Mouse (Mus musculus) kidney, embryonic 15.5 days (tissue): ENCODE measurements around the gene Il22. TPM values are rescaled to one million over a fixed set of nuclear protein-coding genes. Genes with fewer than 3 reads are reported as not detected.
"Not testable (repeated sequence)": the region's sequence is repeated elsewhere in the genome, so short reads cannot be mapped to it uniquely, and the experiment has no call there.

Source experiments
- ATAC-seq: fragments of 200-750 bp; cut with Nextera tagmentation; replicated peaks from 2 replicates; pipeline ENCODE4 v1.8.0; 2017; ENCODE audit warnings: moderate TSS enrichment; ENCODE audit not compliant: low FRiP score
- H3K27ac ChIP-seq: fragments of 300-500 bp; sonication (generic); 2 replicates; pipeline ENCODE4 v1.5.1; 2015; ENCODE audit warnings: mild to moderate bottlenecking, inconsistent platforms
- H3K27me3 ChIP-seq: fragments of 300-500 bp; sonication (generic); 2 replicates; pipeline ENCODE4 v1.6.1; 2015; ENCODE audit warnings: inconsistent platforms
- H3K36me3 ChIP-seq: fragments of 300-500 bp; sonication (generic); 2 replicates; pipeline ENCODE4 v1.6.1; 2015; ENCODE audit warnings: inconsistent platforms
- H3K4me1 ChIP-seq: fragments of 300-500 bp; sonication (generic); 2 replicates; pipeline ENCODE4 v1.6.1; 2015; ENCODE audit warnings: inconsistent platforms
- H3K4me2 ChIP-seq: fragments of 300-500 bp; sonication (generic); 2 replicates; pipeline ENCODE4 v1.6.1; 2015; ENCODE audit warnings: moderate library complexity, mild to moderate bottlenecking, inconsistent platforms
- H3K4me3 ChIP-seq: fragments of 300-500 bp; sonication (generic); replicated peaks from 2 replicates; pipeline ENCODE4 v1.5.1; 2015; ENCODE audit warnings: mild to moderate bottlenecking, inconsistent platforms
- H3K9ac ChIP-seq: fragments of 300-500 bp; sonication (generic); 2 replicates; pipeline ENCODE4 v1.6.1; 2015; ENCODE audit warnings: mild to moderate bottlenecking, inconsistent platforms
- H3K9me3 ChIP-seq: fragments of 300-500 bp; sonication (generic); replicated peaks from 2 replicates; pipeline ENCODE4 v1.6.1; 2016; ENCODE audit warnings: inconsistent platforms
- WGBS: fragments of 180-500 bp; shearing (Covaris S2); methylation state at CpG from one replicate; pipeline ENCODE4 v1.1.7; 2015; ENCODE audit warnings: mixed read lengths; 5-methylcytosine and 5-hydroxymethylcytosine counted together
- polyA plus RNA-seq: library from polyadenylated mRNA; unstranded; fragments of >200 nt; fragmentation: Nextera tagmentation; extraction: Ambion mirVana; gene quantifications from 2 replicates; pipeline ENCODE4 v1.2.1, GENCODE M21; 2015

Il22 gene
- polyA plus RNA-seq, 1 experiment from 2014 or later, result not detected

- not testable (repeated sequence) for H3K27ac ChIP-seq, H3K4me3 ChIP-seq, H3K27me3 ChIP-seq, H3K9ac ChIP-seq, H3K36me3 ChIP-seq, H3K4me2 ChIP-seq, H3K4me1 ChIP-seq, ATAC-seq, H3K9me3 ChIP-seq
- WGBS, result no CpG with 5 or more reads among the region's 13 CpGs
Measured at GRCm38 (mm10) chr10:118240680-118241079, 35.9 kb downstream of the Il22 start, which contains the start of gene Gm32717. TSS of gene Gm32717 (minus strand) at chr10:118240780.

GRCm38 (mm10) chr10:118249006-118249595 is 44.4 kb downstream of the Il22 start:
- 63% methylated on average over 11 of the region's 11 CpGs for WGBS
- not testable (repeated sequence) for ATAC-seq

GRCm38 (mm10) chr10:118250852-118251295 is 46.1 kb downstream of the Il22 start:
- Histone ChIP-seq H3K27ac (no peak overlapping the region), H3K4me3 (no peak overlapping the region), H3K9ac (no peak overlapping the region), H3K4me1 (peaks cover 3% of the 10 kb centered on the region), H3K36me3 (no peaks in the 10 kb centered on the region), H3K4me2 (peak overlapping the region; percentile 45), H3K27me3 (no peaks in the 10 kb centered on the region), H3K9me3 (no peaks in the 10 kb centered on the region)
- peak; percentile 66 for ATAC-seq
- WGBS, result 22% methylated on average over 10 of the region's 10 CpGs

More at GRCm38 (mm10) chr10:118249006-118249595, 44.4 kb downstream of the Il22 start:
- not testable (repeated sequence) for H3K27me3 ChIP-seq, H3K27ac ChIP-seq, H3K4me2 ChIP-seq, H3K4me1 ChIP-seq, H3K9ac ChIP-seq, H3K9me3 ChIP-seq, H3K36me3 ChIP-seq, H3K4me3 ChIP-seq

- not testable (repeated sequence) for H3K9ac ChIP-seq, H3K27me3 ChIP-seq, H3K27ac ChIP-seq, ATAC-seq, H3K4me3 ChIP-seq, H3K36me3 ChIP-seq, H3K4me2 ChIP-seq, H3K4me1 ChIP-seq, H3K9me3 ChIP-seq
- no CpG with 5 or more reads among the region's 13 CpGs for WGBS
Measured at GRCm38 (mm10) chr10:118258388-118258787, 53.6 kb downstream of the Il22 start, which contains the start of gene Gm32802. TSS of gene Gm32802 (plus strand) at chr10:118258688.

Other genes starting within 250 kb of the Il22 start
- 29.3 and 29.8 TPM in 2 replicates for gene Mdm1, start 63.1 kb upstream of the Il22 start, polyA plus RNA-seq
- gene Gm32717, start 35.8 kb downstream of the Il22 start, polyA plus RNA-seq, result not detected in 2 replicates
- not detected in 2 replicates for gene Gm32802, start 53.7 kb downstream of the Il22 start, polyA plus RNA-seq
- not detected in 2 replicates for gene Iltifb, start 90.1 kb downstream of the Il22 start, polyA plus RNA-seq
- gene Gm9040, start 122.0 kb downstream of the Il22 start, polyA plus RNA-seq, result not detected in 2 replicates
- gene Gm9044, start 127.5 kb downstream of the Il22 start, polyA plus RNA-seq, result not detected in 2 replicates
- gene Gm9045, start 132.9 kb downstream of the Il22 start, polyA plus RNA-seq, result 0.08 and 0.10 TPM in 2 replicates
- gene Gm9046, start 138.3 kb downstream of the Il22 start, polyA plus RNA-seq, result not detected in 2 replicates
- not detected in 2 replicates for gene Gm9048, start 143.7 kb downstream of the Il22 start, polyA plus RNA-seq
- 0.08 and 0.10 TPM in 2 replicates for gene Gm9049, start 149.2 kb downstream of the Il22 start, polyA plus RNA-seq
- not detected in 2 replicates for gene Ifng, start 236.1 kb downstream of the Il22 start, polyA plus RNA-seq